Mouse (Mus musculus): ENCODE measurements at regions not wholly inside any gene's neighbourhood (a gene's known extent, or its start where the extent isn't known, plus 50 kb on each side); places are given as distances from the start of the nearest gene placed in this dataset.

GRCm38 (mm10) chr5:80484676-80485075, 535.3 kb upstream of the Adgrl3 start:
- DNase-seq (ENCODE audit: low spot score), result no peak

GRCm38 (mm10) chr5:80488332-80488731, 531.6 kb upstream of the Adgrl3 start:
- DNase-seq (ENCODE audit: low spot score), result no peak

DNA sequence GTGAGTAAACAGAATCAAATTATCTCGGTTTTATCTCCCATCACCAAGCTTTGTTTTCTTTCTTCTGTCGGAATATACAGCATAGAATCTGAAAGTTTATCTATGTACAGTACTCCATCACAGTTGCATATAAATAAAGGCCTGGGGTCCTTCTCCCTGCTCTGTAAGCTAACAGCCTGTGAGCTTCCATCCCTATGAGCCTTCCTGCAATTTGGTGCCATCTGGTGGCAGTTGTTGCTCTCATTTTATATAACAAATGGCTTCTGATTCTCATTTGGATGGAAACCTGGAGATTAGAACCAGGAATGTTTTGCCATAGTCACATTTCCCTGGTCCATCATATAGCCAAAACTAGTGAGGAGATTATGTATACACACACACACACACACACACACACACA, 511.3 kb upstream of the Adgrl3 start:
- peak; percentile 78 for DNase-seq (ENCODE audit: low spot score)

DNA sequence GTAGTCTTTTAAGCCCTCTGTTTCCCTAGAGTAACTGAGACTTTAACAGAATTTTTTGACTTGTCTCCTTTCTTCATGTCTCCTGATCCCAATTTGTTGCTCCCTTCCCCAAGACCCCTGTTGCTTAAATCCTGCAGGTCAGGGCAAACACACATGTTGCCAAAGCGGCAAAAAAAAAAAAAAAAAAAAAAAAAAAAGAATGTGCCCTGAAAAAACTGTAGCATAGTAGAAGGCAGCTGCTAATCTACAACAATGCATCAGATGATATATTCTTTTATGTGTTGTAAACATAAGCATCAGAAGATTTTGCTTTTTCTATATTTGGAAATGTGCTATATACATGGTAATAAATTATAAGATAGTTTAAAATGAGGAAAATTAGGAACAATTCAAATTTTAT, 479.9 kb upstream of the Adgrl3 start:
- DNase-seq (ENCODE audit: low spot score), result no peak

GRCm38 (mm10) chr5:80551673-80552072, 468.3 kb upstream of the Adgrl3 start:
- no peak for DNase-seq (ENCODE audit: low spot score)

DNA sequence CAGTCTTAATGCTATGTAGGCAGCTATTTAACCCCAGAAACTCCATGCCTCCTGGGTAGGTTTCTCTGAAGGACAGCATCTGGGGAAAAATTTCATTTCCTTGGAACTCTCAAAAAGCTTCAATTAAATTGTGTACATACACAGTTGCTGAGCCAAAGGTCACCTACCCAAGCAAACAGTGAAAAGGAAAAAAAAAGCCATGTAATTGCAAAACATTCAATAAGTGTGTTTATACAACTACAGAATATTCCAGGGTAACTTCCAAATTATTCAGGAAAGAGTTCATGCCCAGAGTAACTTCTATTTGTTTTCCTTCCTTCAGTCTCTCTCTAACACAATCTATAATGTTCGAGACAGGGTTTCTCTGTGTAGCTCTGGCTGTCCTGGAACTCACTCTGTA, 441.2 kb upstream of the Adgrl3 start:
- no peak for DNase-seq (ENCODE audit: low spot score)

- DNase-seq (ENCODE audit: low spot score), result no peak
Measured at GRCm38 (mm10) chr5:80611571-80611970, 408.4 kb upstream of the Adgrl3 start.

- no peak for DNase-seq (ENCODE audit: low spot score)
Measured at GRCm38 (mm10) chr5:80627225-80627624, 392.7 kb upstream of the Adgrl3 start.

- DNase-seq (ENCODE audit: low spot score), result peak; percentile 21
Measured at GRCm38 (mm10) chr5:80659043-80659442, 360.9 kb upstream of the Adgrl3 start.

- no peak for DNase-seq (ENCODE audit: low spot score)
Measured at GRCm38 (mm10) chr5:80659530-80659929, 360.4 kb upstream of the Adgrl3 start.

DNA sequence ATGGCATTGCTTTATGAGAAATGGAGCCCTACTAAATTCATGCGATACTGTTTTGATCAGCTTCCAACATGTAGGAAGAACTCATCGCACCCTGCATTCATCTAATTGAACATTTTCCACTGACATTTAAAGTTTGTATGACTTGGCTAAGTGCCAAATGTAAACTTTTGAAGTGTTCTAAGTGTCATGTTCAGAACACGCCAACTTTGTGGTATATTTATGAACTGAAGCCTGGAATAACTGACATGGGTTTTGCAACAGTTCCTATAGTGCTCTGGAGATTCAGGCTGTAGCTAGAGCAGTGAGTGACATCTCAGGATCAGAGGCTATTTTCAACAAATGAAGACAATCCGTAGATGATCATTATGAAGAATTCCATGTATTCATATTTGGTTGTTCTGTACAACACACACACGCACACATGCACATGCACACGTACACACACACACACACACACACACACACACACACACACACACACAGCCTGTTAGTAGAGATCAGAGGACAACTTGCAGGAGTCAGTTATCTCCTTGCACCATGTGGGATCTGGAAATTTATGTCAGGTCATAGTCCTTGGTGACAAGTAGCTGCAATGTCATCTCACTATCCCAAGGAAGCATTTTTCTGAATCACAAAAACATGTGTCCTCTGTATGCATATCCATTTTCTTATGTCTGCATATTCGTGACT, 349.5 kb upstream of the Adgrl3 start:
- no peak for DNase-seq (ENCODE audit: low spot score)

DNA sequence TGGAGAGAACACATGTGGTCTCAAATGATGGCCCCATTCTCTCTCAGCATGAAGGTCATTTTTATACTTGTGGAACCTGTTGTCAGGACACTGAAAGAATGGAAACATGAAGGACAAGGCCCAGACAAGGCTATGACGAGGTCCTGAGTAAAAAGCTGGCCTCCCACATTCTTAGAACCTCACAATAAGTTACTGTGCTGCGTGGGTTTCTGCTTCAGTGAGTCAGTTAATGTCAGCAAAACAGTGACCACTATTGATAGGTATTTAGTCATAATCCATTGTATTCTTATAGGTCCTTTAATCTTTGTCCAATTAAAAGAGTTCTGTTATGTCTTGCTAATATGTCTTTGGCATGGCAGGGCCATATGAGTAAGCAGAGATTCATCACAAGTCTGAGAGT, 336.5 kb upstream of the Adgrl3 start:
- no peak for DNase-seq (ENCODE audit: low spot score)

DNA sequence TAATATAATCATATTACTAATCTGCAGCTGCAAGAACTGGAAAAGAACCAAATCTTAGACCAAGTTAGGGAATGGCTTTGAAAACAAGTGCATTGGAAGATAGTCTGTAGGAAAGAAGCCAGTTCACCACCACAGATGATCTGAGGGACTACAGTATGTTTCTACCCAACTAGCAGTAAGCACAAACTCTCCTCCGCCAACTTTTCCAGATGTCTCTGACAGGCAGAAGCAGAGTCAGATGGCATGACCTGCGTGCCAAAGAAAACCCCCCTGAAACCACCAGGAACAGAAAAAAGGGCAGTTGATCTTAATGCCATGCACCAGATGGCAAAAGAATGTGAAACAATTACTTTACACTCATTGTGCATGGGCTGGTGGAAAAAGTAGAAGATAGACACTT, 319.1 kb upstream of the Adgrl3 start:
- DNase-seq (ENCODE audit: low spot score), result no peak

- no peak for DNase-seq (ENCODE audit: low spot score)
Measured at GRCm38 (mm10) chr5:80704732-80705131, 315.2 kb upstream of the Adgrl3 start.

DNA sequence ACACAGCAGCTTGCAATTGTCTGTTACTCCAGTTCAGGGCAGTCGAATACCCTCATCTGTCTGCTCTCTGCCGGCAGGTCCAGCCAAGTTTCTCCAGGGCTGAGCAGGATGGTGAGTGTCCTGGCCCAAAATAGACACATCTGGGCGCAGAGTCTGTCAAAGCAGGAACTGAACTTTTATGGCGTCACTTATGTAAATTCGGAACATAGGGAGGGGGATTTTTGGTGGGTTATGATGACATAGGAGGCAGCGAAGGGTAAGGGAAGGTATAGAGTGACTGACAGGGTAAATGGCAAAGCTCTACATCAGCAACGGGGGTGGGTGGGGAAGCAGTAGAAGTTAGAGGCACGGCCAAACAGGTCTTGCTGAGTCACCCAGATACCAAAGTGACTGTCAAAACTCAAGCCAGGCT, 313.3 kb upstream of the Adgrl3 start:
- DNase-seq (ENCODE audit: low spot score), result no peak
